Mouse (Mus musculus): ENCODE measurements around the gene Abhd14b. TPM values are rescaled to one million over a fixed set of nuclear protein-coding genes. Genes with fewer than 3 reads are reported as not detected.
A peak's percentile ranks its signal among the peaks of the same experiment; 100 is the strongest.

The Abhd14b gene
- polyA plus RNA-seq, 1 experiment: 470 TPM

DNA sequence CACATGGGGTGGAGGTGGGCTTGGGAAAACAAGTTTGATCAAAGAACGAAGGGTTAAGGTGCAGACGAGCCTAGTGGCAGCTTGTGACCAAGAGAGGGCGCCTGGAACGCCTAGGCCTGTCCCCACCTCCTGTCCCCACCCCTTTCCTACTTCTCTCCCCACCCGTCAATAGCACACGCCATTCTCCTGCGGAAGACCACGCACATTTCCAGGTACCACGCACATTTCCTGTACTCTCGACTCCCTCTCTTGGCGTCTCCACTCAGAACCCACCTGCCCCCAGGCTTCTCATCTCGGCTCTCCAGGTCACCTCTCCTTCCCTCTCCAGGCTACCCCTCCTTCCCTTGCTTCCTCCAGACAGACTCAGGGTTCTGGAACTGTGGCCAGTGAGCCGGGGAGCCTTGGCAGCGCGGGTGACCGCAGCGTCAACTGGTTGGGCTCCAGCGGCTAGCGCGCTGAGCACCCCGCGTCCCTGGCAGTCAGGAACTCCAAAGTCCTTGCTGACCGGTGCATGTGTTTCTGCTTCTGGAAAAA, 1.3 kb downstream of the Abhd14b start:
- no peaks in the 10 kb centered on the region for H3K36me3 ChIP-seq (ENCODE audit: control insufficient read depth, insufficient read depth, low read length)
- H3K27me3 ChIP-seq (replicated peaks; ENCODE audit: control insufficient read depth, insufficient read depth, low read length): no peaks in the 10 kb centered on the region
- H3K4me3 ChIP-seq (ENCODE audit: insufficient read depth, low read depth, low read length): peak overlapping the region; percentile 82
- peak; percentile 89 for DNase-seq
- H3K4me1 ChIP-seq (ENCODE audit: control insufficient read depth, insufficient read depth, low read length): peaks cover 30% of the 10 kb centered on the region
- under 1% methylated on average over 23 of the region's 23 CpGs for WGBS
- TF ChIP-seq POLR2A (IDR thresholded peaks at IDR 0.05; ENCODE audit: low read depth, low read length) (peak; percentile 85), CTCF (conservative IDR thresholded peaks at IDR 0.05; ENCODE audit: insufficient read depth, insufficient read length, low read depth, low read length) (peak; percentile 80)
- H3K27ac ChIP-seq (ENCODE audit: insufficient read depth, low read depth, low read length): peak overlapping the region; percentile 97

DNA sequence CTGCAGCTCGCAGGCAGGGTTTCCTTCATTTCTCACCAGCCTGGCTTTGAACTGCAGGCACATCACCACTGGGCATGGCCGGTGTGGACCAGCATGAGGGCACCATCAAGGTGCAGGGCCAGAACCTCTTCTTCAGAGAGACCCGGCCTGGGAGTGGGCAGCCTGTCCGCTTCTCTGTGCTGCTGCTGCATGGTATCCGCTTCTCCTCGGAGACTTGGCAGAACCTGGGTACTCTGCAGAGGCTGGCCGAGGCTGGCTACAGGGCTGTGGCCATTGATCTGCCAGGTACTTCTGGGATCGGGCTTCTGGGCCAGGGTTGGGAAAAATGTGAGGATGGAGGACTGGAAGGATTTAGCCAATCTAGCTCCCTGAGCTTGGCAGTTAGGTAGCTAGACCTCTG, 2.7 kb downstream of the Abhd14b start:
- Histone ChIP-seq H3K4me1 (ENCODE audit: control insufficient read depth, insufficient read depth, low read length) (peaks cover 36% of the 10 kb centered on the region), H3K4me3 (ENCODE audit: insufficient read depth, low read depth, low read length) (peak overlapping the region; percentile 82), H3K27me3 (replicated peaks; ENCODE audit: control insufficient read depth, insufficient read depth, low read length) (no peaks in the 10 kb centered on the region), H3K27ac (ENCODE audit: insufficient read depth, low read depth, low read length) (peak overlapping the region; percentile 97), H3K36me3 (ENCODE audit: control insufficient read depth, insufficient read depth, low read length) (no peaks in the 10 kb centered on the region)
- TF ChIP-seq POLR2A (IDR thresholded peaks at IDR 0.05; ENCODE audit: low read depth, low read length) (no peak), CTCF (conservative IDR thresholded peaks at IDR 0.05; ENCODE audit: insufficient read depth, insufficient read length, low read depth, low read length) (no peak)
- no peak for DNase-seq
- WGBS: 59% methylated on average over 8 of the region's 8 CpGs

DNA sequence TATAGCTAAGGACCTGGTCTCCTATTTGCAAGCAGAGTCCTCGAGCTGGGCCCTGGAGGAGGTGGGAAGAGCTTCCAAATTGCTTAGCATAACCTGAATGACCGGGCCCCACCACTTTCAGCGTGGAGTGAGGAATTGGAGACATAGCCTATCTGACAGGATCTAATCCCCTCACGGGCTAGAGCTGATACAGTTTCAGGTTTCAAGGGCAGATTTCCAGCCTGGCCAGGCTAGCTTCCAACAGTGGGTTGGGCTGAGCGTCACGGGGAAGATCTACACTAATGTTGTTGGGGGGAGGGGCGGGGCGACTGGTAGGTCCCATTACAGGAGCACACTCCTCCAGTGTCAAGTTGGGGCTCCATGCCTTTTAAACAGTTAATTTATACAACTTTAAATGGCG, 3.4 kb downstream of the Abhd14b start:
- H3K36me3 ChIP-seq (ENCODE audit: control insufficient read depth, insufficient read depth, low read length): no peaks in the 10 kb centered on the region
- H3K27ac ChIP-seq (ENCODE audit: insufficient read depth, low read depth, low read length): peak overlapping the region; percentile 97
- peak overlapping the region; percentile 82 for H3K4me3 ChIP-seq (ENCODE audit: insufficient read depth, low read depth, low read length)
- TF ChIP-seq POLR2A (IDR thresholded peaks at IDR 0.05; ENCODE audit: low read depth, low read length): no peak
- TF ChIP-seq CTCF (conservative IDR thresholded peaks at IDR 0.05; ENCODE audit: insufficient read depth, insufficient read length, low read depth, low read length): no peak
- peaks cover 29% of the 10 kb centered on the region for H3K4me1 ChIP-seq (ENCODE audit: control insufficient read depth, insufficient read depth, low read length)
- DNase-seq: peak; percentile 93
- WGBS: 20% methylated on average over 9 of the region's 9 CpGs
- H3K27me3 ChIP-seq (replicated peaks; ENCODE audit: control insufficient read depth, insufficient read depth, low read length): no peaks in the 10 kb centered on the region

DNA sequence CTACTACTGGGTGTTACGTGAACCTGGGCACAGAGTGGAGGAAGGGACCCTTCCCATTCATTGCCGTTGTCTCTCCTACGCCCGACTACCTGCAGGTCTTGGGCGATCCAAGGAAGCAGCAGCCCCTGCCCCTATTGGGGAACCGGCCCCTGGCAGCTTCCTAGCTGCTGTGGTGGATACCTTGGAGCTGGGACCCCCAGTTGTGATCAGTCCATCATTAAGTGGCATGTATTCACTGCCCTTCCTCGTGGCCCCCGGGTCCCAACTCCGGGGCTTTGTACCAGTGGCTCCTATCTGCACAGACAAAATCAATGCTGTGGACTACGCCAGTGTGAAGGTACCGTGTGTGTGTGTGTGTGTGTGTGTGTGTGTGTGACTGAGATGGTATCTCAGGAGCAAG, 4.0 kb downstream of the Abhd14b start:
- Histone ChIP-seq H3K27me3 (replicated peaks; ENCODE audit: control insufficient read depth, insufficient read depth, low read length) (no peaks in the 10 kb centered on the region), H3K27ac (ENCODE audit: insufficient read depth, low read depth, low read length) (no peak overlapping the region), H3K4me1 (ENCODE audit: control insufficient read depth, insufficient read depth, low read length) (peaks cover 27% of the 10 kb centered on the region), H3K36me3 (ENCODE audit: control insufficient read depth, insufficient read depth, low read length) (no peaks in the 10 kb centered on the region), H3K4me3 (ENCODE audit: insufficient read depth, low read depth, low read length) (no peak overlapping the region)
- WGBS: 68% methylated on average over 11 of the region's 11 CpGs
- TF ChIP-seq POLR2A (IDR thresholded peaks at IDR 0.05; ENCODE audit: low read depth, low read length) (no peak), CTCF (conservative IDR thresholded peaks at IDR 0.05; ENCODE audit: insufficient read depth, insufficient read length, low read depth, low read length) (no peak)
- DNase-seq: no peak

DNA sequence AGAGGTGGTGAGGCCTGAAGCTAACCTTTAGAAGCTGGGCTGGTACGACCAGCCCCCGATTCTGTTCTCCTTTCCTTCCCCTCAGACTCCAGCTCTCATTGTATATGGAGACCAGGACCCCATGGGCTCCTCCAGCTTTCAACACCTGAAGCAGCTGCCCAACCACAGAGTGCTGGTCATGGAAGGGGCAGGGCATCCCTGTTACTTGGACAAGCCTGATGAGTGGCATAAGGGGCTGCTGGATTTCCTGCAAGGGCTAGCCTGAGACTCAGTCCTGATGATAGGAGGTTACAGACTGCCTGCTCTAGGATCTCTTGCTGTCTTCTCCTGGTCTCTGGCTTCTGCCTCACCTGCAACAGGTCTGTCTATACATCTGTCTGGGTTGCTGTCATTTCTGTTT, 4.6 kb downstream of the Abhd14b start:
- 64% methylated on average over 2 of the region's 2 CpGs for WGBS
- no peak for DNase-seq
- H3K4me3 ChIP-seq (ENCODE audit: insufficient read depth, low read depth, low read length): no peak overlapping the region
- peaks cover 25% of the 10 kb centered on the region for H3K4me1 ChIP-seq (ENCODE audit: control insufficient read depth, insufficient read depth, low read length)
- no peaks in the 10 kb centered on the region for H3K27me3 ChIP-seq (replicated peaks; ENCODE audit: control insufficient read depth, insufficient read depth, low read length)
- H3K27ac ChIP-seq (ENCODE audit: insufficient read depth, low read depth, low read length): peak overlapping the region; percentile 42
- no peaks in the 10 kb centered on the region for H3K36me3 ChIP-seq (ENCODE audit: control insufficient read depth, insufficient read depth, low read length)
- no peak for TF ChIP-seq CTCF (conservative IDR thresholded peaks at IDR 0.05; ENCODE audit: insufficient read depth, insufficient read length, low read depth, low read length)
- TF ChIP-seq POLR2A (IDR thresholded peaks at IDR 0.05; ENCODE audit: low read depth, low read length): no peak

- DNase-seq: no peak
- WGBS: 50% methylated on average over 6 of the region's 6 CpGs
- no peaks in the 10 kb centered on the region for H3K27me3 ChIP-seq (replicated peaks; ENCODE audit: control insufficient read depth, insufficient read depth, low read length)
- H3K4me1 ChIP-seq (ENCODE audit: control insufficient read depth, insufficient read depth, low read length): peaks cover 25% of the 10 kb centered on the region
- no peak overlapping the region for H3K4me3 ChIP-seq (ENCODE audit: insufficient read depth, low read depth, low read length)
- no peak for TF ChIP-seq POLR2A (IDR thresholded peaks at IDR 0.05; ENCODE audit: low read depth, low read length)
- TF ChIP-seq CTCF (conservative IDR thresholded peaks at IDR 0.05; ENCODE audit: insufficient read depth, insufficient read length, low read depth, low read length): no peak
- H3K36me3 ChIP-seq (ENCODE audit: control insufficient read depth, insufficient read depth, low read length): no peaks in the 10 kb centered on the region
- peak overlapping the region; percentile 42 for H3K27ac ChIP-seq (ENCODE audit: insufficient read depth, low read depth, low read length)
Measured at GRCm38 (mm10) chr9:106452351-106452750, 5.1 kb downstream of the Abhd14b start.

DNA sequence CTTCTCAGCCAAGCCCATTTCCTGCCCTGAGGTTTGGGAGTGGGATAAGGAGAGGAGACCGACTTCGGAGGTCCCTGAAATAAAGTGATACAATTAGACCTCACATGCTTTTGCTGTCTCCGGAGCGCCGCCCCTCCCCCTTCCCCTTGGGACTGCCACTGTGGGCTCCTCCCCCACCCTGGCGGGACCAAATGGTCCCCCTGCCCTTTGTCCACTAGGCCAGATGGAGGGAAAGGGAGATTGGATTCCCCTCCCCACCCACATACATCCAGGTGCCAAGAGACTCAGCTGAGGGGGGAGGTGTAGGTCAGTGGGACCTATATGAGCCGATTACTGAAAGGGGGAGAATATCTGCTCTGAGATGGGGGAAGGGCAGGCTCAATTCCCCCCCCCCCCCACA, 5.6 kb downstream of the Abhd14b start:
- H3K36me3 ChIP-seq (ENCODE audit: control insufficient read depth, insufficient read depth, low read length): no peaks in the 10 kb centered on the region
- no peaks in the 10 kb centered on the region for H3K27me3 ChIP-seq (replicated peaks; ENCODE audit: control insufficient read depth, insufficient read depth, low read length)
- peaks cover 23% of the 10 kb centered on the region for H3K4me1 ChIP-seq (ENCODE audit: control insufficient read depth, insufficient read depth, low read length)
- peak overlapping the region; percentile 76; the same call in 1 of the 2 replicates for H3K4me3 ChIP-seq (ENCODE audit: insufficient read depth, low read depth, low read length)
- DNase-seq: peak; percentile 87
- WGBS: 16% methylated on average over 7 of the region's 7 CpGs
- TF ChIP-seq POLR2A (IDR thresholded peaks at IDR 0.05; ENCODE audit: low read depth, low read length) (no peak), CTCF (conservative IDR thresholded peaks at IDR 0.05; ENCODE audit: insufficient read depth, insufficient read length, low read depth, low read length) (no peak)
- H3K27ac ChIP-seq (ENCODE audit: insufficient read depth, low read depth, low read length): peak overlapping the region; percentile 42
